Mouse (Mus musculus): ENCODE data around the gene Cd63.

Cd63 gene

GRCm38 (mm10) chr10:128908778-128909448, 8.1 kb downstream of the Cd63 start:
- DNase-seq (ENCODE audit: low spot score), result no peak

GRCm38 (mm10) chr10:128909567-128910028, 8.8 kb downstream of the Cd63 start:
- DNase-seq (ENCODE audit: low spot score), result no peak

- DNase-seq (ENCODE audit: low spot score), result no peak
Observed at GRCm38 (mm10) chr10:128910066-128910841, 9.5 kb downstream of the Cd63 start.

- no peak for DNase-seq (ENCODE audit: low spot score)
Observed at GRCm38 (mm10) chr10:128911430-128911829, 10.6 kb downstream of the Cd63 start.

- no peak for DNase-seq (ENCODE audit: low spot score)
Observed at GRCm38 (mm10) chr10:128912268-128912667, 11.5 kb downstream of the Cd63 start.

GRCm38 (mm10) chr10:128912791-128913190, 12.0 kb downstream of the Cd63 start:
- no peak for DNase-seq (ENCODE audit: low spot score)

- DNase-seq (ENCODE audit: low spot score), result peak; percentile 58
Observed at GRCm38 (mm10) chr10:128913219-128913618, 12.4 kb downstream of the Cd63 start.

- no peak for DNase-seq (ENCODE audit: low spot score)
Observed at GRCm38 (mm10) chr10:128913696-128914095, 12.9 kb downstream of the Cd63 start.

- no peak for DNase-seq (ENCODE audit: low spot score)
Observed at GRCm38 (mm10) chr10:128915550-128915949, 14.8 kb downstream of the Cd63 start.

GRCm38 (mm10) chr10:128916665-128917064, 15.9 kb downstream of the Cd63 start:
- DNase-seq (ENCODE audit: low spot score), result no peak

GRCm38 (mm10) chr10:128917400-128917799, 16.6 kb downstream of the Cd63 start:
- DNase-seq (ENCODE audit: low spot score), result no peak

- DNase-seq (ENCODE audit: low spot score), result no peak
Observed at GRCm38 (mm10) chr10:128918246-128918645, 17.5 kb downstream of the Cd63 start.

- no peak for DNase-seq (ENCODE audit: low spot score)
Observed at GRCm38 (mm10) chr10:128919203-128919631, 18.4 kb downstream of the Cd63 start.

GRCm38 (mm10) chr10:128919966-128920365, 19.2 kb downstream of the Cd63 start:
- no peak for DNase-seq (ENCODE audit: low spot score)

GRCm38 (mm10) chr10:128920736-128921161, 20.0 kb downstream of the Cd63 start:
- DNase-seq (ENCODE audit: low spot score), result no peak

- no peak for DNase-seq (ENCODE audit: low spot score)
Observed at GRCm38 (mm10) chr10:128921251-128921650, 20.5 kb downstream of the Cd63 start.

- no peak for DNase-seq (ENCODE audit: low spot score)
Observed at GRCm38 (mm10) chr10:128921883-128922821, 21.4 kb downstream of the Cd63 start.

- DNase-seq (ENCODE audit: low spot score), result no peak
Observed at GRCm38 (mm10) chr10:128922822-128923012, 21.9 kb downstream of the Cd63 start, which contains the start of gene Rdh5. Gene Rdh5 (minus strand): TSS chr10:128922888.

- DNase-seq (ENCODE audit: low spot score), result peak; percentile 86
Observed at GRCm38 (mm10) chr10:128923013-128923691, 22.4 kb downstream of the Cd63 start.

GRCm38 (mm10) chr10:128923935-128924334, 23.1 kb downstream of the Cd63 start, which contains the start of gene Bloc1s1:
Gene Bloc1s1 (minus strand): TSS chr10:128924035.
- no peak for DNase-seq (ENCODE audit: low spot score)

- no peak for DNase-seq (ENCODE audit: low spot score)
Observed at GRCm38 (mm10) chr10:128928356-128928755, 27.6 kb downstream of the Cd63 start.
